Mouse (Mus musculus) intestine, postnatal 0 days (tissue): ENCODE measurements around the gene Tlx2. TPM values are rescaled to one million over a fixed set of nuclear protein-coding genes. Genes with fewer than 3 reads are reported as not detected.

Source experiments
- ATAC-seq: fragments of 200-750 bp; cut with Nextera tagmentation; 2 replicates; pipeline ENCODE4 v1.8.0; 2017; ENCODE audit warnings: mild to moderate bottlenecking, moderate TSS enrichment, moderate library complexity
- H3K27ac ChIP-seq: fragments of 300-500 bp; sonication (generic); 2 replicates; pipeline ENCODE4 v1.5.1; 2014; ENCODE audit warnings: mild to moderate bottlenecking, low read depth, low read length, moderate library complexity
- H3K27me3 ChIP-seq: fragments of 300-500 bp; sonication (generic); replicated peaks from 2 replicates; pipeline ENCODE4 v1.6.1; 2014; ENCODE audit warnings: low read length, mixed read lengths; ENCODE audit not compliant: control insufficient read depth, insufficient read depth
- H3K36me3 ChIP-seq: fragments of 300-500 bp; sonication (generic); 2 replicates; pipeline ENCODE4 v1.6.1; 2014; ENCODE audit warnings: mild to moderate bottlenecking, moderate library complexity; ENCODE audit not compliant: control insufficient read depth, insufficient read depth
- H3K4me1 ChIP-seq: fragments of 300-500 bp; sonication (generic); replicated peaks from 2 replicates; pipeline ENCODE4 v1.6.1; 2014; ENCODE audit warnings: antibody characterized with exemption, low read length, mixed read lengths; ENCODE audit not compliant: control insufficient read depth, insufficient read depth
- H3K4me2 ChIP-seq: fragments of 300-500 bp; sonication (generic); replicated peaks from 2 replicates; pipeline ENCODE4 v1.6.1; 2014; ENCODE audit warnings: low read depth, mild to moderate bottlenecking, moderate library complexity
- H3K4me3 ChIP-seq: fragments of 300-500 bp; sonication (generic); 2 replicates; pipeline ENCODE4 v1.5.1; 2014; ENCODE audit warnings: low read depth, low read length
- H3K9ac ChIP-seq: fragments of 300-500 bp; sonication (generic); 2 replicates; pipeline ENCODE4 v1.6.1; 2014; ENCODE audit warnings: mild to moderate bottlenecking, low read depth, low read length
- H3K9me3 ChIP-seq: fragments of 300-500 bp; sonication (generic); 2 replicates; pipeline ENCODE4 v1.6.1; 2016; ENCODE audit warnings: mixed run types; ENCODE audit not compliant: control insufficient read depth
- CTCF ChIP-seq: sonication (generic); IDR thresholded peaks from 2 replicates; pipeline ENCODE4 v1.5.1; 2016; ENCODE audit warnings: low read depth, mild to moderate bottlenecking, control low read depth, antibody characterized with exemption, moderate library complexity
- WGBS: fragments of 180-500 bp; shearing (Covaris S2); extraction: QIAGEN DNeasy Blood & Tissue Kit; methylation state at CpG from one replicate; pipeline ENCODE4 v1.1.7; 2014; 5-methylcytosine and 5-hydroxymethylcytosine counted together
- polyA plus RNA-seq: library from polyadenylated mRNA; unstranded; fragments of >200 nt; fragmentation: Nextera tagmentation; extraction: Ambion mirVana; gene quantifications from 2 replicates; pipeline ENCODE4 v1.2.1, GENCODE M21; 2015

The Tlx2 gene
- polyA plus RNA-seq, 1 experiment from 2014 or later = 7.6 TPM

- peaks cover 38% of the 10 kb centered on the region for H3K27me3 ChIP-seq
- peaks cover 21% of the 10 kb centered on the region; the same call in 1 of the 2 replicates for H3K36me3 ChIP-seq
- under 1% methylated on average over 54 of the region's 54 CpGs for WGBS
- H3K27ac ChIP-seq = peak within 1 kb of the TSS; percentile 74; the same call in 1 of the 2 replicates
- TF ChIP-seq CTCF = no peak
- no peaks in the 10 kb centered on the region for H3K9me3 ChIP-seq
- peak; percentile 28 for ATAC-seq
- H3K4me2 ChIP-seq = peak within 1 kb of the TSS; percentile 98
- peak within 1 kb of the TSS; percentile 61 for H3K4me3 ChIP-seq
- H3K9ac ChIP-seq = peak within 1 kb of the TSS; percentile 47
- 0 out of 2 replicates have a peak, but pooled peaks cover 3% of the 10 kb centered on the region for H3K4me1 ChIP-seq
These were observed 7.7 kb upstream of the Tlx2 start, which contains the start of gene Pcgf1 for GRCm38 (mm10) chr6:83077630-83078323. TSS of gene Pcgf1 (plus strand) at chr6:83077869.

GRCm38 (mm10) chr6:83074979-83075378, 4.9 kb upstream of the Tlx2 start:
- Histone ChIP-seq H3K4me1 (peaks cover 3% of the 10 kb centered on the region; the same call in 1 of the 2 replicates), H3K27ac (no peak overlapping the region), H3K9me3 (no peaks in the 10 kb centered on the region), H3K4me3 (no peak overlapping the region), H3K9ac (no peak overlapping the region), H3K27me3 (peaks cover 64% of the 10 kb centered on the region), H3K4me2 (no peak overlapping the region), H3K36me3 (no peaks in the 10 kb centered on the region; the same call in 1 of the 2 replicates)
- peak; percentile 53 for TF ChIP-seq CTCF
- no peak for ATAC-seq
- WGBS = 15% methylated on average over 2 of the region's 2 CpGs

GRCm38 (mm10) chr6:83071220-83071619, 1.1 kb upstream of the Tlx2 start:
- 0 out of 2 replicates have a peak overlapping the region, but pooled peaks have one; percentile 21 for H3K4me2 ChIP-seq
- no peak overlapping the region for H3K27ac ChIP-seq
- TF ChIP-seq CTCF = no peak
- H3K36me3 ChIP-seq = no peaks in the 10 kb centered on the region; the same call in 1 of the 2 replicates
- no peaks in the 10 kb centered on the region; the same call in 1 of the 2 replicates for H3K4me1 ChIP-seq
- no peak for ATAC-seq
- WGBS = 1% methylated on average over 23 of the region's 24 CpGs
- H3K9ac ChIP-seq = no peak overlapping the region
- H3K4me3 ChIP-seq = peak overlapping the region; percentile 23; the same call in 1 of the 2 replicates
- peaks cover 91% of the 10 kb centered on the region for H3K27me3 ChIP-seq
- H3K9me3 ChIP-seq = no peaks in the 10 kb centered on the region

GRCm38 (mm10) chr6:83070311-83071219, 472 bp upstream of the Tlx2 start:
- H3K9ac ChIP-seq = no peak overlapping the region
- peak; percentile 7; the same call in 1 of the 2 replicates for ATAC-seq
- H3K27me3 ChIP-seq = peaks cover 91% of the 10 kb centered on the region
- no peaks in the 10 kb centered on the region; the same call in 1 of the 2 replicates for H3K4me1 ChIP-seq
- H3K36me3 ChIP-seq = no peaks in the 10 kb centered on the region; the same call in 1 of the 2 replicates
- H3K9me3 ChIP-seq = no peaks in the 10 kb centered on the region
- H3K4me3 ChIP-seq = peak overlapping the region; percentile 39
- no peak for TF ChIP-seq CTCF
- H3K4me2 ChIP-seq = peak overlapping the region; percentile 63
- no peak overlapping the region for H3K27ac ChIP-seq
- under 1% methylated on average over 57 of the region's 58 CpGs for WGBS

GRCm38 (mm10) chr6:83069488-83070246, 426 bp downstream of the Tlx2 start:
- Histone ChIP-seq H3K9ac (no peak overlapping the region), H3K4me2 (peak overlapping the region; percentile 63), H3K4me1 (no peaks in the 10 kb centered on the region; the same call in 1 of the 2 replicates), H3K27me3 (peaks cover 91% of the 10 kb centered on the region), H3K27ac (no peak overlapping the region), H3K9me3 (no peaks in the 10 kb centered on the region), H3K4me3 (peak overlapping the region; percentile 39), H3K36me3 (no peaks in the 10 kb centered on the region; the same call in 1 of the 2 replicates)
- TF ChIP-seq CTCF = no peak
- under 1% methylated on average over 55 of the region's 69 CpGs for WGBS
- ATAC-seq = no peak
